Mouse (Mus musculus) midbrain, embryonic 10.5 days (tissue): Measurements from ENCODE around the gene Klhl29. TPM values are rescaled to one million over a fixed set of nuclear protein-coding genes. Genes with fewer than 3 reads are reported as not detected.

Source experiments
- DNase-seq: peaks from one replicate; pipeline ENCODE4 v3.0.0-alpha.2; 2017; ENCODE audit warnings: low spot score
- H3K27ac ChIP-seq: fragments of 300-500 bp; sonication (generic); replicated peaks from 2 replicates; pipeline ENCODE4 v1.5.1; 2016; ENCODE audit warnings: mild to moderate bottlenecking
- H3K27me3 ChIP-seq: fragments of 300-500 bp; sonication (generic); 2 replicates; pipeline ENCODE4 v1.6.1; 2016; ENCODE audit warnings: low read depth, mild to moderate bottlenecking; ENCODE audit not compliant: poor library complexity, severe bottlenecking
- H3K36me3 ChIP-seq: fragments of 300-500 bp; sonication (generic); 2 replicates; pipeline ENCODE4 v1.6.1; 2016; ENCODE audit warnings: mild to moderate bottlenecking, moderate library complexity
- H3K4me1 ChIP-seq: fragments of 300-500 bp; sonication (generic); 2 replicates; pipeline ENCODE4 v1.6.1; 2016
- H3K4me3 ChIP-seq: fragments of 300-500 bp; sonication (generic); 2 replicates; pipeline ENCODE4 v1.5.1; 2016; ENCODE audit warnings: mild to moderate bottlenecking, moderate library complexity
- H3K9me3 ChIP-seq: fragments of 300-500 bp; sonication (generic); replicated peaks from 2 replicates; pipeline ENCODE4 v1.6.1; 2016; ENCODE audit warnings: mild to moderate bottlenecking
- WGBS: fragments of 180-500 bp; shearing (Covaris S2); methylation state at CpG from one replicate; pipeline ENCODE4 v1.1.7; 2016; 5-methylcytosine and 5-hydroxymethylcytosine counted together
- polyA plus RNA-seq: library from polyadenylated mRNA; unstranded; fragments of >200 nt; fragmentation: Nextera tagmentation; extraction: Ambion mirVana; gene quantifications from 2 replicates; pipeline ENCODE4 v1.2.1, GENCODE M21; 2016

The Klhl29 gene
- polyA plus RNA-seq, 1 experiment from 2014 or later: 0.85 TPM

GRCm38 (mm10) chr12:5275507-5275936 is 100.0 kb downstream of the Klhl29 start:
- no peak for DNase-seq
- H3K4me3 ChIP-seq: no peak overlapping the region
- no peak overlapping the region; the same call in 1 of the 2 replicates for H3K27ac ChIP-seq
- 76% methylated on average over 6 of the region's 6 CpGs for WGBS
- peaks cover 24% of the 10 kb centered on the region for H3K4me1 ChIP-seq
- H3K9me3 ChIP-seq: 0 out of 2 replicates have a peak, but pooled peaks cover 3% of the 10 kb centered on the region
- H3K36me3 ChIP-seq: no peaks in the 10 kb centered on the region
- no peaks in the 10 kb centered on the region for H3K27me3 ChIP-seq

- Histone ChIP-seq H3K4me1 (peaks cover 19% of the 10 kb centered on the region), H3K36me3 (no peaks in the 10 kb centered on the region), H3K9me3 (0 out of 2 replicates have a peak, but pooled peaks cover 3% of the 10 kb centered on the region), H3K27me3 (no peaks in the 10 kb centered on the region), H3K4me3 (no peak overlapping the region), H3K27ac (peak overlapping the region; percentile 34; the same call in 1 of the 2 replicates)
- WGBS: 78% methylated on average over 8 of the region's 8 CpGs
- DNase-seq: no peak
These were observed 101.0 kb downstream of the Klhl29 start for GRCm38 (mm10) chr12:5274519-5274944.

GRCm38 (mm10) chr12:5273316-5274047 is 102.0 kb downstream of the Klhl29 start:
- no peak for DNase-seq
- no peak overlapping the region for H3K4me3 ChIP-seq
- no peaks in the 10 kb centered on the region for H3K36me3 ChIP-seq
- no peak overlapping the region for H3K27ac ChIP-seq
- H3K4me1 ChIP-seq: peaks cover 30% of the 10 kb centered on the region
- WGBS: 88% methylated on average over 4 of the region's 4 CpGs
- 0 out of 2 replicates have a peak, but pooled peaks cover 3% of the 10 kb centered on the region for H3K9me3 ChIP-seq
- no peaks in the 10 kb centered on the region for H3K27me3 ChIP-seq

- Histone ChIP-seq H3K27ac (no peak overlapping the region), H3K9me3 (0 out of 2 replicates have a peak, but pooled peaks cover 3% of the 10 kb centered on the region), H3K4me3 (no peak overlapping the region), H3K27me3 (no peaks in the 10 kb centered on the region), H3K36me3 (no peaks in the 10 kb centered on the region), H3K4me1 (peaks cover 44% of the 10 kb centered on the region)
- WGBS: 96% methylated on average over 3 of the region's 3 CpGs
- no peak for DNase-seq
These were observed 105.0 kb downstream of the Klhl29 start for GRCm38 (mm10) chr12:5270527-5270926.

GRCm38 (mm10) chr12:5269936-5270335 is 105.5 kb downstream of the Klhl29 start:
- no peak for DNase-seq
- H3K9me3 ChIP-seq: 0 out of 2 replicates have a peak, but pooled peaks cover 3% of the 10 kb centered on the region
- H3K27ac ChIP-seq: no peak overlapping the region
- H3K36me3 ChIP-seq: no peaks in the 10 kb centered on the region
- H3K4me3 ChIP-seq: no peak overlapping the region
- peaks cover 38% of the 10 kb centered on the region for H3K4me1 ChIP-seq
- no peaks in the 10 kb centered on the region for H3K27me3 ChIP-seq
- 80% methylated on average over 9 of the region's 9 CpGs for WGBS

GRCm38 (mm10) chr12:5269061-5269460 is 106.4 kb downstream of the Klhl29 start:
- Histone ChIP-seq H3K4me3 (no peak overlapping the region), H3K27ac (peak overlapping the region; percentile 10; the same call in 1 of the 2 replicates), H3K27me3 (no peaks in the 10 kb centered on the region), H3K4me1 (peaks cover 31% of the 10 kb centered on the region), H3K36me3 (no peaks in the 10 kb centered on the region), H3K9me3 (0 out of 2 replicates have a peak, but pooled peaks cover 3% of the 10 kb centered on the region)
- DNase-seq: no peak
- WGBS: 80% methylated on average over 7 of the region's 7 CpGs

GRCm38 (mm10) chr12:5268188-5268612 is 107.3 kb downstream of the Klhl29 start:
- no peaks in the 10 kb centered on the region for H3K36me3 ChIP-seq
- 52% methylated on average over 9 of the region's 9 CpGs for WGBS

GRCm38 (mm10) chr12:5267271-5268187 is 108.0 kb downstream of the Klhl29 start:
- Histone ChIP-seq H3K27me3 (no peaks in the 10 kb centered on the region), H3K9me3 (0 out of 2 replicates have a peak, but pooled peaks cover 3% of the 10 kb centered on the region), H3K36me3 (no peaks in the 10 kb centered on the region), H3K27ac (peak overlapping the region; percentile 70), H3K4me3 (no peak overlapping the region), H3K4me1 (peaks cover 31% of the 10 kb centered on the region)
- WGBS: 65% methylated on average over 9 of the region's 9 CpGs
- no peak for DNase-seq

More at GRCm38 (mm10) chr12:5268188-5268612, 107.3 kb downstream of the Klhl29 start:
- Histone ChIP-seq H3K4me1 (peaks cover 31% of the 10 kb centered on the region), H3K27me3 (no peaks in the 10 kb centered on the region), H3K27ac (peak overlapping the region; percentile 70), H3K4me3 (no peak overlapping the region), H3K9me3 (0 out of 2 replicates have a peak, but pooled peaks cover 3% of the 10 kb centered on the region)
- no peak for DNase-seq

- H3K9me3 ChIP-seq: 0 out of 2 replicates have a peak, but pooled peaks cover 3% of the 10 kb centered on the region
- no peaks in the 10 kb centered on the region; the same call in 1 of the 2 replicates for H3K27me3 ChIP-seq
- H3K27ac ChIP-seq: no peak overlapping the region; the same call in 1 of the 2 replicates
- H3K4me1 ChIP-seq: peaks cover 31% of the 10 kb centered on the region
- no peak for DNase-seq
- H3K4me3 ChIP-seq: no peak overlapping the region
- WGBS: 81% methylated on average over 4 of the region's 4 CpGs
- no peaks in the 10 kb centered on the region for H3K36me3 ChIP-seq
These were observed 108.7 kb downstream of the Klhl29 start for GRCm38 (mm10) chr12:5266773-5267172.

- 93% methylated on average over 4 of the region's 4 CpGs for WGBS
- no peak for DNase-seq
- H3K27me3 ChIP-seq: peaks cover 43% of the 10 kb centered on the region
- H3K4me3 ChIP-seq: no peak overlapping the region
- peaks cover 16% of the 10 kb centered on the region for H3K4me1 ChIP-seq
- H3K27ac ChIP-seq: no peak overlapping the region
- no peaks in the 10 kb centered on the region for H3K36me3 ChIP-seq
- no peaks in the 10 kb centered on the region for H3K9me3 ChIP-seq
These were observed 114.0 kb downstream of the Klhl29 start for GRCm38 (mm10) chr12:5261476-5261875.

- no peak for DNase-seq
- WGBS: 91% methylated on average over 3 of the region's 3 CpGs
These were observed 116.7 kb downstream of the Klhl29 start for GRCm38 (mm10) chr12:5258779-5259178.

GRCm38 (mm10) chr12:5257174-5257573 is 118.3 kb downstream of the Klhl29 start:
- 65% methylated on average over 4 of the region's 4 CpGs for WGBS
- no peak overlapping the region for H3K4me3 ChIP-seq
- no peak for DNase-seq
- no peak overlapping the region for H3K27ac ChIP-seq
- no peaks in the 10 kb centered on the region for H3K36me3 ChIP-seq
- no peaks in the 10 kb centered on the region for H3K9me3 ChIP-seq
- H3K27me3 ChIP-seq: peaks cover 68% of the 10 kb centered on the region
- H3K4me1 ChIP-seq: peaks cover 56% of the 10 kb centered on the region

More at GRCm38 (mm10) chr12:5258779-5259178, 116.7 kb downstream of the Klhl29 start:
- H3K4me1 ChIP-seq: peaks cover 42% of the 10 kb centered on the region
- no peaks in the 10 kb centered on the region for H3K36me3 ChIP-seq
- no peaks in the 10 kb centered on the region for H3K9me3 ChIP-seq
- H3K4me3 ChIP-seq: no peak overlapping the region
- H3K27ac ChIP-seq: no peak overlapping the region
- H3K27me3 ChIP-seq: peaks cover 62% of the 10 kb centered on the region
